Mouse (Mus musculus) adrenal gland, adult 18-20 months (tissue): ENCODE data around the gene Ptpn6. TPM values are rescaled to one million over a fixed set of nuclear protein-coding genes. Genes with fewer than 3 reads are reported as not detected.

Source experiments
- DNase-seq, 2 experiments: peaks; one replicate each; pipeline ENCODE4 v3.0.0; 2021 to 2022; ENCODE audit warnings: low spot score in 2 of 2
- microRNA-seq, 2 experiments: library from miRNA; unstranded; fragments of <30 nt; microRNA quantifications; one replicate each; pipeline ENCODE4 v1.2.0; 2021; ENCODE audit warnings: borderline number of aligned reads in 2 of 2
- total RNA-seq, 2 experiments: library from RNA; stranded (reverse); gene quantifications; 1 replicate in 1 of 2; 2 replicates in 1 of 2; pipeline ENCODE4 v1.2.3; 2021

Ptpn6 gene
- total RNA-seq, 2 experiments from 2014 or later, result 9.8 to 11.5 TPM

DNA sequence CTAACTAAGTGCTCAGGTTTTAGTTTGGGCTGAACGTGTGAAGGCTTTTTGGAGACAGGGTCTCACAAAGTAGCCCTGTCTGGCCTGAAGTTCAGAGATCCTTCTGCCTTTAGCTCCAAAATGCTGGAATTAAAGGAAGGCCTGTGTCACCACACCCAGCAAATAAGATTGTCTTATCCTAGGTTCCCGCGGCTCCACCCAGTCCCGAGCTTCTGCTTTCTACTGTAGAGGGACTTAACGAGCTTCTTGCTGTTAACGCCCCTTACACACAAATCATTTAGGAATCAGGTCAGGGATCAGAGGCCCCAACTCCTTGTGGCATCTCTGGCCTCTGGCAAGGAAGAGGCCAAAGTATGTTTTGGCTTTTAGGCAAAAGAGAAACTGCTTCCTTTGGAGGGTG is 66.4 kb downstream of the Ptpn6 start:
- no peak for DNase-seq

Small RNA genes within 50 kb of the gene (microRNA-seq; reads per million reads assigned to microRNA genes)
- gene Mir141 (2.8 to 11.0 reads per million in 2 experiments), gene Mir200c (30.7 to 41.6 reads per million in 2 experiments)

Other genes starting within 250 kb of the Ptpn6 start
- gene C1rl, start 245.6 kb downstream of the Ptpn6 start, total RNA-seq, result 10 to 100 TPM; 22.7 to 22.8 TPM
- 10 to 100 TPM; 45.4 to 88.8 TPM for gene C1ra, start 226.3 kb downstream of the Ptpn6 start, total RNA-seq
- 10 to 100 TPM; 48.3 to 69.2 TPM for gene C1s1, start 196.4 kb downstream of the Ptpn6 start, total RNA-seq
- 10 to 100 TPM in 1 of 2 experiments, 1 to 10 TPM in 1; 6.7 to 12.3 TPM for gene C1rb, start 168.4 kb downstream of the Ptpn6 start, total RNA-seq
- gene C1s2, start 102.6 kb downstream of the Ptpn6 start, total RNA-seq, result 1 to 10 TPM; 2.0 to 2.8 TPM
- 100 to 1,000 TPM in 1 of 2 experiments, 10 to 100 TPM in 1; 92.9 to 108 TPM for gene Lpcat3, start 75.7 kb downstream of the Ptpn6 start, total RNA-seq
- 10 to 100 TPM; 81.0 to 86.4 TPM for gene Emg1, start 26.5 kb downstream of the Ptpn6 start, total RNA-seq
- gene Phb2, start 26.4 kb downstream of the Ptpn6 start, total RNA-seq, result 100 to 1,000 TPM; 285 to 301 TPM
- gene Grcc10, start 2.7 kb upstream of the Ptpn6 start, total RNA-seq, result 100 to 1,000 TPM; 341 to 388 TPM
- gene Gm45234, start 17.3 kb upstream of the Ptpn6 start, total RNA-seq, result not detected
- 10 to 100 TPM; 78.4 to 80.2 TPM for gene Atn1, start 17.8 kb upstream of the Ptpn6 start, total RNA-seq
- 10 to 100 TPM; 19.8 to 37.7 TPM for gene Eno2, start 31.0 kb upstream of the Ptpn6 start, total RNA-seq
- under 1 TPM in 1 of 2 experiments, not detected in 1; 0.90 TPM for gene Lrrc23, start 41.0 kb upstream of the Ptpn6 start, total RNA-seq
- 10 to 100 TPM; 17.3 to 18.9 TPM for gene Spsb2, start 69.9 kb upstream of the Ptpn6 start, total RNA-seq
- 100 to 1,000 TPM; 383 to 517 TPM for gene Tpi1, start 75.6 kb upstream of the Ptpn6 start, total RNA-seq
- 100 to 1,000 TPM; 107 to 128 TPM for gene Usp5, start 90.8 kb upstream of the Ptpn6 start, total RNA-seq
- gene Cdca3, start 90.8 kb upstream of the Ptpn6 start, total RNA-seq, result 1 to 10 TPM in 1 of 2 experiments, under 1 TPM in 1; 0.77 to 2.7 TPM
- 1 to 10 TPM; 9.2 to 9.6 TPM for gene Gnb3, start 101.6 kb upstream of the Ptpn6 start, total RNA-seq
- gene P3h3, start 119.0 kb upstream of the Ptpn6 start, total RNA-seq, result 10 to 100 TPM; 24.1 to 24.4 TPM
- gene Gpr162, start 125.3 kb upstream of the Ptpn6 start, total RNA-seq, result 1 to 10 TPM in 1 of 2 experiments, under 1 TPM in 1; 0.76 to 1.8 TPM
- gene Cd4, start 149.5 kb upstream of the Ptpn6 start, total RNA-seq, result 1 to 10 TPM in 1 of 2 experiments, under 1 TPM in 1; 0.36 to 1.8 TPM
- gene Lag3, start 173.0 kb upstream of the Ptpn6 start, total RNA-seq, result 1 to 10 TPM; 1.4 to 2.6 TPM
- 100 to 1,000 TPM; 770 to 874 TPM for gene Ptms, start 181.4 kb upstream of the Ptpn6 start, total RNA-seq
- 100 to 1,000 TPM; 298 to 321 TPM for gene Mlf2, start 192.7 kb upstream of the Ptpn6 start, total RNA-seq
- 100 to 1,000 TPM; 112 to 141 TPM for gene Cops7a, start 226.8 kb upstream of the Ptpn6 start, total RNA-seq